Mouse (Mus musculus) left cerebral cortex, postnatal 10 days (tissue): ENCODE results near the gene Nmral1. TPM values are rescaled to one million over a fixed set of nuclear protein-coding genes. Genes with fewer than 3 reads are reported as not detected.
A peak's percentile ranks its signal among the peaks of the same experiment; 100 is the strongest.

Source experiments
- DNase-seq, 2 experiments: peaks; one replicate each; pipeline ENCODE4 v3.0.0; 2021 to 2022; ENCODE audit warnings: low spot score in 2 of 2, mixed read lengths in 1 of 2; ENCODE audit errors: extremely low spot score in 1 of 2
- intact Hi-C: fragments of 180-260 bp; cut with DNase I; formaldehyde crosslinking; loops from one replicate; pipeline ENCODE4 v1.15.1; 2025
- total RNA-seq, 2 experiments: library from RNA; stranded (reverse); gene quantifications; 2 replicates each; pipeline ENCODE4 v1.2.3; 2021

The Nmral1 gene
- total RNA-seq, 2 experiments from 2014 or later = 12.6 to 13.0 TPM

DNA sequence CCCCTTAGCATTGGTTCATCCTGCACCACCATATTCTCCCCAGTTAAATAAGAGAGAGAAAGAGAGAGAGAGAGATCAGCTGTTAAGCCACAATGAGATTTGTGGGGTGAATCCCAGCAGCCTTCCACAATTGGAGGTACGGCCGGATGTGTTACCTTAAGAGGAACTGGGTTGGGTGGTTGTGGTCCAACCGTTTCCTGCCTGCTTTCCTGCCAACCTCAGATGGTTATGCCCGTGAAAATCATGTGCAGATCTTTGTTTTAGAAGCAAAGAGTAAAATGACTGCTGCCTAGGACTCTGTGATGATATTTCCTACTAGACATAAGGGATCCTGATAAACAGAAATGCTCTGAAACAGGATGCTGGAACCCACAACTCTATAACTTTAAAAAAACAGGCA, 45.1 kb downstream of the Nmral1 start:
- intact Hi-C loops = no loop called here
- DNase-seq = no peak

- DNase-seq = no peak
- intact Hi-C loops = no loop called here
Measured at GRCm38 (mm10) chr16:4670317-4670716, 48.8 kb downstream of the Nmral1 start.

DNA sequence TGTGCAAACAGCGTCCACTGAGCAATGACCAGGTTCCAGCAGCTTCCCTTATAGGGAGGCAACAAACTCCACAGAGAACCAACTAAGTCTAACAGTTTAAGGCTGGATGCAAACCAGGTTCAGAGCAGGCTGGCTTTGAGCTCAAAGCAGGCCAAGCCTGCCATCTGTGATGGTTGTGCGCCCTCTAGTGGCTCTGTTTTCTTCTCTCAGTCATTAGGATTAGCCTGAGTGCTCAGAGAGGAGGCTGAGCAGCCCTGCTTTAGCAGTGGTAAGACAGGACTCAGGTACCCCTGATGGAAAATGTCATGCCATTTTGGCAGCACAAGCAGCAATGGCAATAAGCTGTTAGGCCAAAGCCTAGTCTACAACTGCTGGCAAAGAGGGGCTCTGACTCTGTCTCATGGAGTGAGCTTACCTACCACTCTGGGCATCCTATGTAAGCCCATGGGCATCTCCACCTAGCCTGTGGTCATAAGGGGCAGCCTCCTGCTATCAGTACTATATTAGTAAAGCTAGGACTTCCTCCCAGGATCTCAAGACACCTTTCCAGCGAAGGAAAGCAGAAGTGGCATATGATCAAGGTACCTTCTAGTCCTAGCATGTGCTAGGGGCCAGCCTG, 51.9 kb downstream of the Nmral1 start:
- peak; percentile 83 to 88 for DNase-seq
- intact Hi-C loops = loop anchor here (2.0 kb wide), 1 partner anchor 36 kb away; no protein-coding TSS in a partner anchor

GRCm38 (mm10) chr16:4665726-4666125, 53.4 kb downstream of the Nmral1 start:
- DNase-seq = no peak
- intact Hi-C loops = loop anchor here (2.0 kb wide), 1 partner anchor 35 kb away; no protein-coding TSS in a partner anchor

- DNase-seq = no peak
- intact Hi-C loops = no loop called here
Measured at GRCm38 (mm10) chr16:4663806-4664205, 55.4 kb downstream of the Nmral1 start.

DNA sequence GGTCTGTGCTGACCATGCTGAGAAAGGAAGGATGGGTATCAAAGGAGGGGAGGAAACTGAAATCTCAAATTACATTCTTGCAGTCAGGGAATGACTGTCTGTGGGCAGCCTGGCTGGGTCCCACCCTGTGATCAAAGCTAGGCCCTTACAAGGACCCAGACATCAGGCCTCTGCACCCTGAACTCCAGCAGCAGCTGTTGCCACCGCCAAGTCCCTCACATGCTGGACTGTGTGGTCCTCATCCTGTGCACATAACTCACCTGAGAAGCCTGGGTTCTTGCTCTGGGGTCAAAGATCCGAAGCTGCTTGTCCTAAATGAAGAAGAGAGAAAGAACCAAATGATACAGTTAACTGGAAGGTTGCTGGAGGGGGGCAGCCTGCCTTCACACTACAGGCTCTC, 57.6 kb downstream of the Nmral1 start:
- DNase-seq = no peak
- intact Hi-C loops = no loop called here

Other genes starting within 250 kb of the Nmral1 start
- 10 to 100 TPM; 19.7 to 20.6 TPM for gene Srl, start 177.5 kb downstream of the Nmral1 start, total RNA-seq
- gene Tfap4, start 159.5 kb downstream of the Nmral1 start, total RNA-seq = 1 to 10 TPM; 3.1 to 3.4 TPM
- gene Glis2, start 124.6 kb downstream of the Nmral1 start, total RNA-seq = 10 to 100 TPM; 15.9 to 18.9 TPM
- gene Pam16, start 94.4 kb downstream of the Nmral1 start, total RNA-seq = 10 to 100 TPM; 78.2 to 86.0 TPM
- gene Vasn, start 79.4 kb downstream of the Nmral1 start, total RNA-seq = 1 to 10 TPM; 5.1 to 6.4 TPM
- 10 to 100 TPM; 58.7 to 59.0 TPM for gene Dnaja3, start 79.4 kb downstream of the Nmral1 start, total RNA-seq
- 100 to 1,000 TPM in 1 of 2 experiments, 10 to 100 TPM in 1; 84.6 to 108 TPM for gene Coro7, start 39.6 kb downstream of the Nmral1 start, total RNA-seq
- 10 to 100 TPM; 75.4 to 83.2 TPM for gene Hmox2, start 7.0 kb upstream of the Nmral1 start, total RNA-seq
- gene Cdip1, start 70.9 kb upstream of the Nmral1 start, total RNA-seq = 100 to 1,000 TPM; 128 to 130 TPM
- gene 4930562C15Rik, start 116.1 kb upstream of the Nmral1 start, total RNA-seq = not detected
- gene Ubald1, start 161.0 kb upstream of the Nmral1 start, total RNA-seq = 10 to 100 TPM; 70.4 to 70.6 TPM
- gene Mgrn1, start 166.9 kb upstream of the Nmral1 start, total RNA-seq = 100 to 1,000 TPM; 176 to 182 TPM
- 10 to 100 TPM; 69.3 to 73.0 TPM for gene Nudt16l1, start 219.4 kb upstream of the Nmral1 start, total RNA-seq
- 10 to 100 TPM; 47.3 to 51.6 TPM for gene Anks3, start 244.8 kb upstream of the Nmral1 start, total RNA-seq